Mouse (Mus musculus): ENCODE measurements around the gene Taf1c.

Taf1c gene

DNA sequence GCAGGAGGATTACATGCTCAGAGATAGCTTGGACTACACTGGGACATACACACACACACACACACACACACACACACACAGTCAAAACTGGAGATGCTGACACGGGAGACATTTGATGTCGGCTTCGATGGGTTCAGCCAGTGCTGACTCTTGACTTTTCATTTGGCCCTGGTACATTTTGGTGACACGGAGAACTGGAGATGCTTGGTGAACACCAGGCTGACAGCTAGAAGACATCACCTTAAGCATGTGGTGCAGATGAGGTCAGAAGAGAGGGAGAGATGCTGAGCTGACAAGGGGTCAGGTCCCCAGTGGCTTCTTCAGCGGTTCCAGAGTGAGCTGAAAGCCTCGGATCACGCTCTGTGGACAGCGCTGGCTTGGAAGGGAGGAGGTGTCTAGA lies 18.0 kb upstream of the Taf1c start:
- no peak for DNase-seq (ENCODE audit: low spot score in 2 of 2)

DNA sequence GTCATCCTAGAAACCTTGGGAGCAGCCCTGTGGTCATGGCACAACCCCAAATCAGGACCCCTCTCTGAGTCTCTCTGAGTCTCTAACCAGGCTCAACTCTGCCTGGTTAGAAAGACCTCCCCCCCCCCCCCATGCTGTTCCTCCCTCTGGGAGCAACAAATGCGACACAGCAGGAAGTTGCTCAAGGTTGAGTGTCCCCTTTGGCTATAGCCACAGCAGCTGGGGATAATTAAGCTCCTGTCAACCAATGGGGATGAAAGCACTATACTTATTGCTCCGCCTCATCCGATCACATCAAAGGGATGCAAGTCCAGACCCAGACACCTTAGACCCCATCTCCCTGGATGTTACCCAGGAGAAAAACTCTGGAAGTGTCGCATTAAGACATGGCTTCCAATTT lies 17.5 kb upstream of the Taf1c start:
- DNase-seq (ENCODE audit: low spot score in 2 of 2), result no peak

DNA sequence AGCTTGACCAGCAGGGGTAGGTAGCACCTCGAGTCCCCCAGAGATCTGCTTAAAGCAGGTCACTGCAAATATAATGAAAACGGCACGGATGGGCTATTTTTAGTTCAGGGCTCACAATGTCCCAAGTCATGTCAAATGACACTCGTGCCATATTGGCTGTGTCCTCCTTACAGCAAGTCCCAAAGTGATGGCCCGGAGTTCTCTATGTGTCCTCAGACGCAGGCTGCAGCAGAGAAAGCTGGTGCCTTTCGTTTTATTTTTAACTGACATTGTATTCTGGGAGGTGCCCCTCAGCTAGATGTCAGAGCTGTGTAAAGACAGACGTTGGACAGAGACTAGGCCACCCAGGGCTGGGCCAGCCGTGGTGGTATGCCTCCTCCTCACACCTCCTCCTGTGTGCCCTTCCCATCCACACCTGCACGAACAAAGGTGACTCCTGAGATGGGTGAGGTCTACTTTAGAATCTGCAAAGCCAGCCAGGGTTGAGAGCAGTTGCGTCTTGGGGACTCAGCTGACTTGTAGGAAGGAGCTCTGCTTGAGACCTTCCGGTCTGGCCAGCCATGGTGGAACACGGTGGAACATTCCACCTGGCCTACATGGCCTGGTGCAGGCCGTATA lies 15.9 kb upstream of the Taf1c start:
- DNase-seq (ENCODE audit: low spot score in 2 of 2), result no peak

DNA sequence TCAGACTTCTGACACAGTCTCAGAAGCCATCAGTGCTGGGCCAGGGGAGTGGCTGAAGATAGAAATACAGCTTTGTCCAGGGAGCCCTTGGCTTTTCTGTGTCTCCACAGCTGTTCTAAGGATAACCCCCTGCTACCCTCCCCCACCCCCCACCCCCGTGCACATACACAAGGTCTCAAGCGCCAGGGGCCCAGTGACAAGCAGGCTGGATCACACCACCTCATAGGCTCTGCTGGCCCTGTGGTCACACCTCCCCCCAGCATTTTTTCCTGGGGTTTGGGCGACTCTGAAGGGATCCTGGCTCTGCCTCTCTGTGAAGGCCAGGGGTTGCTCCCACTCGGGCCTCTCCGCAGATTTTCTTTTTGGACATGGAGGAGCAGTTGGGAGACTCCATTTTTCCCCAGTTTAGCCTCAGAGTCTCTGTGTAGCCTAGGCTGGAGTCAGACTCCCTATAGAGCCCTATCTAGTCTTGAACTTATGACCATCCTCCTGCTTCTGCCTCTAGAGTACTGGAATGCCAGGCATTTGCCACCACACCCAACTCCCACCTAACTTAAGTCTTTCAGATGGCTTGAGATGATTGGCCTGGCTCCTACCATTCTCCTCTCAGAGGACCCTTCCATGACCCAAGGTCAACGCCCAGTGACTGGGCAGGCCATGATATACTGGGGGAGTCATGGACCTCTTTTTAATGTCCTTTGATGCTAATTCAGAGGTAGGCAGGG lies 15.3 kb upstream of the Taf1c start:
- no peak for DNase-seq (ENCODE audit: low spot score in 2 of 2)

DNA sequence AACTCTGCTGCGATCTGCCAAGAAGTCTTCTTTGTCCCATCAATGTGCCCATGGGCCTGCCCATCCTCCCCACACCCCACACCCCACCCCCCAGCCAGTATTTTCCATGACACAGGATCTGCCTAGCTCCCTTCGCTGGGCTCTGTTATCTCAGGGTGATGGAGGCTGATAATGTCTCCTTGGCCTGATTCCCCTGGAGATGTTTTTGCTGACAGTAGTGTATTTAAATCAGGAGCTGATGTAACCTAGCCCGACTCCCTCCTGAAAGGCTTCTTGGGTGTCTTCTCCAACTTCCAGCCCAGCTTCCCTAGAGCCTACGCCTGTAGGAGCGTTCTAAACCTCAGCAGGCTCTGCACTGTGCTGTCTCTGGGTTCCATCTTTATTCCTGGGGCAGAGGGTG lies 13.9 kb upstream of the Taf1c start:
- DNase-seq (ENCODE audit: low spot score in 2 of 2), result no peak

DNA sequence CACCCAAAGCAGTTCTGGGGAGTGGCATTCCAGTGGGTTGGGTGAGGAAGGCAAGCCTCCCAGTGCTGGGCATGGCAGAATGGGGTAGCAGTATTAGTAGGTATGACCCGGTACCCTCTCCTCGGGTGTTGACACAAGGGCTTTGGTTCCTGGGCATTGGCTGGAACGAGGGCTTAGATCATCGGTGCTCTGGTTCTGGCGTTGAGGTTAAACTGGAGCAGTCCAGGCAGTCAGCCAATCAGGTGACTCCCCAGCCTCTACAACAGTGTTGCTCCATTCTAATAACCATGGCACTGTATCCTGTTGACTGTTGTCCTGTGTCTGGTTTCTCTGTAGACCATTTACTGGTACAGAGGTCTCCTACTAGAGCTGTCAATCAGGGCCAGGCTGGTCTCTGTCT lies 12.6 kb upstream of the Taf1c start:
- DNase-seq (ENCODE audit: low spot score in 2 of 2), result no peak

DNA sequence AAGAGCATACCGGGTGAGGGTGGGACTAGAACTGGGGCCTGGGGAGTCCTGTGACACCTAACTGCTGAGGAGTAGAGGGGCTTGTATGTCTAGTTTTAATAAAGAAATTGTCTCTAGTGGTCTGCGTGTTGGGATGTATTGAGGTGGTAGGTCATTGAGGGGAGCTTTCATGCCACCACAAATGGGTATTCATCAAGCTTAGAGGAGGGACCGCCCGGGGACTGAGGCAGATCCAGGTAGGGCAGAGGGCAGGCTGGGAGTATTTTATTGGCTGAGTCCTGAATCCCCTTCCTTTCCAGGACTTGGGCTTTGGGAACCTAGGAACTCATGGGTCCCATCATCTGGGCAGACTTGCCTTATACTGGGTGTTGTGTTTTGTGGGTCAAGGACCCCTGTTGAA lies 11.8 kb upstream of the Taf1c start:
- DNase-seq (ENCODE audit: low spot score in 2 of 2), result no peak

DNA sequence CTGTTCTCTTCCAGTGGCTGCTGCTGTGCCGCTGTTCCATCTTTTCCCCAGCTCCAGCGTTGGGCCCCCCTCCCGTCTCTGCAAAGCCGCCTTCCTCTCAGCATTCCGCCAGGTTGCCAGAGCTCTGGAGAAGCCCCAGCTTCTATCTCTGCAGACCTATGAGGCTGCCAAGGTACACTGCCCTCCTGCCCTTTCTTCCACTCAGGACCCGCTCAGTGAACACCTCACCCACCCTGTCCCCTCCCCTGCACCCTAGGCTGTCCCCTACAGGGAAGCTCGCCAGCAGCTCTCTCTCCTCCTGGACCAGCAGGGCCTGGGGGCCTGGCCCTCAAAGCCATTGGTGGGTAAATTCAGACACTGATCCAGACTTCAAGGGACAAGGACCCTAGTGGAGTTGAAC lies 11.3 kb upstream of the Taf1c start:
- no peak for DNase-seq (ENCODE audit: low spot score in 2 of 2)

DNA sequence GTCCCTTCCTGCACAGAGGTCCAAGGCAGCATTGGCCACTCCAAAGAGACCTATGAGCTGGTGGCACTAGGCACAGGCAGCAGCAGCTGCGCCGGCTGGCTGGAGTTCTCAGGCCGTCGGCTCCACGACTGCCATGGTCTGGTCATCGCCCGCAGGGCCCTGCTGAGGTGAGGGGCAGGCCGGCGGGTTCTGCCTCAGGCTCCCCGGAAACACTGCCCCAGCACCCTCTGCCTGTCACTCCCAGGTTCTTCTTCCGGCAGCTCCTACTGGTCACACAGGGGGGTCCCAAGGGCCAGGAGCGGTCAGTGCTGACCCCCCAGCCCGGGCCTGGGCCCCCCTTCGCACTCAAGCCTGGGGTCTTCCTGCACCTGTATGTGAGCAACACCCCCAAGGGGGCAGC lies 10.1 kb upstream of the Taf1c start:
- DNase-seq (ENCODE audit: low spot score in 2 of 2), result no peak

DNA sequence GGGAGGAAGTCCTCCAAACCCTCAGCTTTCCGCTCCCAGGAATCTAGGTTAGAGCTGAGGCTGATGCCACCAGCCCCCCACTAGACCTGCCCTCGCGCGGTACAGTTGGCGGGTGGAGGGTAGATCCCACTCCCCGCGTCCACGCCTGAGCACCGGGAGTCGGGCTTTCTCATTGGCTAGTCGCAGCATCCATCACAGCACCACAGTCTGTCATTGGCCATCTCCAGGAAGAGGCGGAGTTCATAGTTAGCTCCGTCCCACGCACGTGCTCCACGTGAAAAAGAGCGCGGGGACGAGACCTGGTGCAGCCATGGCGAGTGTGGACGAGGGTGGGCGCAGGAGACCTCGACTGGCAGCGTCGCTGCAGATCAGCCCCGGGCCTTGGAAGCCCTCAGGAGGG lies 7.4 kb upstream of the Taf1c start, which contains the start of gene Adad2:
Adad2 (plus strand) TSS at position 277 of the 400 bp plus-strand sequence.
- DNase-seq (ENCODE audit: low spot score in 2 of 2), result no peak

DNA sequence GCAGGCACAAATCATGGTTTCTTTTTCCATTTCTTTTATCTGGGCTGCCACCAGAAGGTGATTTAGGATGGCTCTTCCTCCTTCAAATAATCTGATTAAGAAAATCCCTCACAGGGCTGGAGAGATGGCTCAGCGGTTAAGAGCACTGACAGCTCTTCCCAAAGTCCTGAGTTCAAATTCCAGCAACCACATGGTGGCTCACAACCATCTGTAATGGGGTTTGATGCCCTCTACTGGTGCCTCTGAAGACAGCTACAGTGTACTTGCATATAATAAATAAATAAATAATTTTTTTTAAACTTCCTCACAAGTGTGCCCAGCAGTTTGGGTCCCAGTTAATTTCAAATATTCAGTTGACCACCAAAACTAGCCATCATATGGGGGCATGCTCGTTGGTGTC lies 1.2 kb upstream of the Taf1c start:
- DNase-seq (ENCODE audit: low spot score in 2 of 2), result no peak

DNA sequence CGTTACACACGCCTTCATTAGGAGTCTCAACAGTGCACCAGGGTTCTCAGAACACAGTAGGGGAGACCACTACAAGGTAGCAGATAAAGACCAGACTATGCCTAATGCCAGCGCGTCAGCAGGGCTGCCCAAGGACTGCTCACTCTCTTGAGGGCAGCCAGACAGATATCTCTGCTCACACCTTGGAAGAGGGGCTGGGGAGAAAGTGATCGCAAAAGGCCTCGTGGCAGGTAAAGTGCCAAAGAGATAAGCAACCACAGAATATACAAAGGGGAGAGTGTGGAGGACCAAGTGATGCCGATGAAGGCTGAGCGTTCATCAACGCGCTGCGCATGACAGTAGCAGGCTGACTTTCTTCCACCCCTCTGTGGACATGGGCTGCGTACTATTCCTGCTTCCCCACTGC lies 621 bp downstream of the Taf1c start:
- DNase-seq (ENCODE audit: low spot score in 2 of 2), result no peak

DNA sequence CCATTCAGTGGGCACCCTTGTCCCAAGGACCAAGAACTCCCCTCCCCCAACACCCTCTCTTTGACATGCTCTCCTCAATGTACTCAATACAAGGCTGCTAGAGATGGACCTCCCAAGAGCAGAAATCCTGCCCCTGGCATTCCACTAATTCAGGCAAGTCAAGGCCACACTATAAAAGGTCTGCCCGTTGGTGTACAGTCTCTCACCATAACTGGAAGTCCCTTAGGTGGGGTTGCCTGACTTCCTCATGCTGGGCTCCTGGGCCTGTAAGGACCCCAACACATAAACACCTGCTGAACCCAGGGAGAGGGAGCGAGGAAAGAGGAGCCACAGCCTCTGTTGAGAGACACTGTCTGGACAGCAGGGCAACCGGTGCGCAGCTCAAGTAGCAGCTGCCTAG lies 1.3 kb downstream of the Taf1c start:
- no peak for DNase-seq (ENCODE audit: low spot score in 2 of 2)

DNA sequence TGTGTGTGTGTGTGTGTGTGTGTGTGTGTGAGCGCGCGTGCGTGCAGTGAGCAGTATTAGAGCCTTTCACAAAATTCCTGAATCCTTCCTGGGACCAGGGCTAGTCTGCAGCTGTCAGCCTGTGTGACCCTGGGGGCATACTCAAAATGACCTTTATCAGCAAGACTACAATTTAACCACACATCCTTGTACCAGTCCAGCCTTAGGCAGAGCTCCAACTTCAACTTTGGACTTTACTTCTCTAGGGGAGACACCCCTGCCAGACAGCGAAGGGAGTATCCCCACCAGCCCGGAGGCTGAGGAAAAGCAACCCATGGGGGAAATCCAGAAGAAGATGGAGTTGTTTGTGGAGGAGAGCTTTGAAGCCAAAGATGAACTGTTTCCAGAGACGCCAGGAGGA lies 13.6 kb downstream of the Taf1c start:
- no peak for DNase-seq (ENCODE audit: low spot score in 2 of 2)

DNA sequence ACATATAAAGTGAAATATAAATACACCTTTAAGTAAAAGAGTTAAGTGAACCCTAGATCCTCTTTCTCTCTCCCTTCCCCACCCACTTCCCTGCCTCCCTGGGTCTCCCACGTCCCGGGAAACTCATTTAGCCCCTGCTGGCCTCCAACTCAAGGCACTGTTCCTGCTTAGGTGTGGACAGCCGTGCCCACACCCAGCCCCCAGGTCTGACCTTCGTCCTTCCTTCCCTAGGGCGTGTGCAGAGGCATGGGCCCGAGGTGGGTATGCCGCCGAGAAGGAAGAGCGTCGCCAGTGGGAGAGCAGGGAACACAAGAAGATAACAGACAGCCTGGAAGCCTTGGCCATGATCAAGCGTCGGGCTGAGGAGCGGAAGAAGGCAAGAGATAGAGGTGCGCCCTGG lies 14.7 kb downstream of the Taf1c start:
- DNase-seq (ENCODE audit: low spot score in 2 of 2), result no peak

DNA sequence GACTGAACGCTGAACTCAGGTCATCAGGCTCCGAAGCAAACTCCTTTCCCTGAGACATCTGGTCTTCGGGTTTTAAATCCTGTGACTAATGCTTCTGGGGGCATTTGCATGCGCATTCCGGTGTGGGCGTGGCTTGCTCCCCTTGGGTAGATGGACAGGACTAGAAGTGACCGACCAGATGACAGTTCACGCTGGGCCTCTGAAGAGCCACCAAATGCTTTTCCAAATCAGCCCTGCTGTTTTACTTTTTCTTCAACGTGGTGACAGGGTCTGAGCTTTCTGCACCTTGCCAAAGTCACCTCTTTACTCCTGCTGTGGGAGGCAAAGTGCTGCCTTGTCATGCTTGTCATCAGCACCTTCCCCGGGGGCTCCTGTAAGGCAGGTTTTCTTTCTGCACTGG lies 16.2 kb downstream of the Taf1c start:
- DNase-seq (ENCODE audit: low spot score in 2 of 2), result no peak

DNA sequence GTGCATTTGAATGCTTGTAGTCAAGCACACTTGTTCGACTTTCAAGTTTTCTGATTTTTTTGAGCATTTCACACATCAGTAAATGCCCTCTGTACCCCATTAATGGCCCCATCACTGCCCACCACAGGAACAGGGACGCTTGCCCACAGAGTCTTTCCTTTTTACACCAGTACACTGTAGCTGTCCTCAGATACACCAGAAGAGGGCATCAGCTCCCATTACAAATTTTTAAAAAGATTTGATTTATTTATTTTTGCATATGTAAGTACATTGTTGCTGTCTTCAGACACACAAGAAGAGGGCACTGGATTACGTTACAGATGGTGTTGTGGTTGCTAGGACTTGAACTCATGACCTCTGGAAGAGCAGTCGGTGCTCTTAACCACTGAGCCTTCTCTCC lies 16.7 kb downstream of the Taf1c start:
- DNase-seq (ENCODE audit: low spot score in 2 of 2), result no peak

DNA sequence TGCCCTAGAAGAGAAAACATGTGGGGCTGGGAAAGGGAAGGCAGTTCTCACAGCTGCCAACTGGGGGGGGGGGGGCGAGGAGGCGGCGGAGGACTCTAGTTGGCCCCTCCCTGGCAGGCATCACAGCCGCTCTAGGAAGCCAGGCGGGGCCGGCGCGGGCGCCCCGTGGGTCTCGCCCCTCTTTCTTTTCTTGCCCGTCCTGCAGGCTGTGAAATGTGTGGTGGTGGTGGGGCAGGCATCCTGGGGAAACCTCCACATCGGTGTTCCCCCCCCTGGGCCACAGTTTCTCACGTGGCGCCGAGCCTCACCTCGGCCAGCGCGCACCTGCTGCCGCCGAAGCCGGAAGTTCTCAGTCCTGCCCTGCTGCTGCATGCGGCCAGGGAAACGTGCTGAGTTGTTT lies 19.1 kb downstream of the Taf1c start:
- no peak for DNase-seq (ENCODE audit: low spot score in 2 of 2)

DNA sequence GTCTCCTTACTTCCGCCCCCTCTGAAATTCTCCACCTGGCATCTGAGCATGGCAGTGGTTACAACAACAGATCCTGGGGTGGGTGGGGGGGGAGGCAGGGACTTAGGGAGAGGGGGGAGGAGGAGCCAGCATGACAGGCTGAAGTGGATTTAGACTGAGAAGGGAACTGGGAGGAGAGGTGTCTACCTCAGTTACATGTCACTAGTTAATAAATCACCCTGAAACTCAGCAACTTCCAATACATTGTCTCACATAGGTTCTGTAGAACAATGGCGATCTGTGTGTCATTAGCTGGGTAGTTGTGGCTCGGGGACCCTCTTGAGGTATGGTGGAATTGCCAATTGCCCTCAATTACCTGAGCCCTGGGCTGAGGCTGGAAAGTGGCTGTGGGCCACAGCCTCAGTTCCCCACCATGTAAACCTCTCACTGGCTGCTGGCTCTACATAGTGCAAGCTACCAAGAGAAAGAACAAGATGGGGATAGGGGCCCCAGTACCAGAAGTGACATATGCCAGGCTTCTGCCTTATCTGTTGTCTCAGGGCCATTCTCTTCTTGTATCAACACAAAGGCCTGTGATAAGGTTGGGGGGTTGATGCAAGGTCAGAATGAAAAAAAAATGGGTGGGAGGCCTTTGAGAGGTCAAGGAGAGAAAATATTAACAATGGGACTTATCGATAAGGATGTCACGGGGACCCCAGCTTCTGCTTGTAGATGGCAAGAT lies 24.4 kb downstream of the Taf1c start:
- DNase-seq (ENCODE audit: low spot score in 2 of 2), result no peak

DNA sequence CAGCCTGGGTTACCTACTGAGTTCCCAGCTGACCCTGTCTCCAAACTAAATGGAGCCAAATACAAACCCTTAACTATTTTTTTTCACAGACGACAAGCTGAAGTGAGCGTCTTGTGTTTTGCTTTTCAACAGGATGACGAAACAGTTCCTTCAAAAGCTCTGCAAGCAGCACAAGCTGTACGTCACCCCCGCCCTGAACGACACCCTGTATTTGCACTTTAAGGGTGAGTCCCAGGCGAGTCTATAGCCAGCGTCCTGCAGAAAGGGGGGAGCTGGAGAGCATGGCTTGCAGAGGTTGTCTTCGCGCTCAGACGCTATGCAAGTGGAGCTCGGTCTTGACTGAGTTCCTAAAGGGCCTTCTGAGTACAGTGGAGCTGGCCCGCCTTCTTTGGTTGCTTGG lies 25.9 kb downstream of the Taf1c start:
- DNase-seq (ENCODE audit: low spot score in 2 of 2), result no peak

DNA sequence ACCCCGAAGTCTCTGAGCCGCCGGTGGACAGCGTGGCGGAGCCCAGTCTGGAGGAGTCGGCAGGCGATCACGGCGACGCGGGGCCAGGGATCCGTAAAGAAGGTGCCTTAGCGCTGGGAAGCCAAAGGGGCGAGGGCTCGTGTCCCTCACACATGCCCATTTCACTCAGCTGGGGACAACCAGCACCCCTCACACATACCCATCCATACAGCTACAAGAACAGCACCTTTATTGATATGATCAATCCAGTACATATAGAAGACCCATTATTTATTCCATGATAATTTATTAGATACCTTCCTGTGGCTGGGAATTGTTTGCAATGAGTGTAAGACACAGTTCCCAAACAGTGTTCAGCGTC lies 29.7 kb downstream of the Taf1c start:
- no peak for DNase-seq (ENCODE audit: low spot score in 2 of 2)

DNA sequence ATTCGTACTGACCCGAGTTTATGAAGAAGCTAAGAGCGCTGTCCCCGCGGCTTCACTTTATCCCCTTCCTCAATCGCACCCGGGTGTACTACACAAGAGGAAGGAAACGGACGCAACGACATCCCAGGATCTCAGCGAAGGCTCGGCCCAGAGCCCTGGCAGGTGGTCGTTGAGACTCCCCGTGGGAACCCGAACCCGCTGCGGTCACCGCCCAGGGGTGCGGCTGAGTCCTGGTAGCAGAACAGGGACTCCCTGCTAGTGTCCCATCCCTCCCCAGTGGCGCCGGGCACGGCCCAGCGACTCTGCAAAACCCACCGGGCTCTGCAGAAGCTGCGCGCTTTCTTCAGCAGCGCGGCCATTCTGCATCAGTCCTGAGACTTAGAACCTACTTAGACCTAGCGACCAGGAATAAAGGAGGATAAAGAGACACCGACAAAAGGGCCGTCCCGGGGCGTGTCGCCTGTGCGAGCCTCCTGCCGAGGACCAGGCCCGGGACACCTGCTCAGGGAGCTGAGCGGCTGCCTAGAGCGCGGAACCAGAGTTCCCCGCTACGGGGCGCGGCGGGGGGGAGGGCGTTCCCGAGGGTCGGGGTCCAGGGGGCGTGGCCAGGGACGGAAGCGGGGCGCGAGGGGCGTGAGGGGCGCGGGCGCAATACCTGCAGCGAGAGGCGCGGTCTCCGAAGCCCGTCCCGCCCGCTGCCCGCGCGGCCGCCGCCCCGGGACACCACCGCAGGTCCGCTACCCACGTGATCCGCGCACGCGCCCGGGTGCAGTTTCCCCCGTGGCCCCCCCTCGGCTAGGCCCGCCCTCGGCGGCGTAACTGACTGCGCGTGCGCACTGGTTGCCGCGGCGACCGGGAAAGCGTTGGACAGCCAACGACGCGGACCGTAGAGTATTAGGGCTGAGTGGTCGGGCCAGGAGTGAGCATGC lies 30.3 kb downstream of the Taf1c start, which contains the start of the genes Hsdl1 and Dnaaf1:
Hsdl1 (minus strand) TSS at position 747 of the 929 bp plus-strand sequence.
Dnaaf1 (plus strand) TSS at position 799 of the 929 bp plus-strand sequence.
- peak; percentile 87 to 94 for DNase-seq (ENCODE audit: low spot score in 2 of 2)
